Mouse (Mus musculus) intestine, embryonic 14.5 days (tissue): ENCODE results near the gene Snrpa. TPM values are rescaled to one million over a fixed set of nuclear protein-coding genes. Genes with fewer than 3 reads are reported as not detected.

ENCODE experiments used
- ATAC-seq: fragments of 200-750 bp; cut with Nextera tagmentation; replicated peaks from 2 replicates; pipeline ENCODE4 v1.8.0; 2017; ENCODE audit warnings: low read depth, moderate number of reproducible peaks, moderate TSS enrichment, moderate library complexity; ENCODE audit not compliant: low FRiP score, low TSS enrichment
- DNase-seq: peaks from one replicate; pipeline ENCODE4 v3.0.0-alpha.2; 2018; ENCODE audit warnings: low spot score
- H3K27ac ChIP-seq: fragments of 300-500 bp; sonication (generic); 2 replicates; pipeline ENCODE4 v1.5.1; 2014; ENCODE audit warnings: low read depth, mild to moderate bottlenecking, control low read depth
- H3K27me3 ChIP-seq: fragments of 300-500 bp; sonication (generic); replicated peaks from 2 replicates; pipeline ENCODE4 v1.6.1; 2014; ENCODE audit warnings: low read length, control low read depth; ENCODE audit not compliant: control insufficient read depth, insufficient read depth
- H3K36me3 ChIP-seq: fragments of 300-500 bp; sonication (generic); 2 replicates; pipeline ENCODE4 v1.6.1; 2014; ENCODE audit warnings: low read length, control low read depth; ENCODE audit not compliant: control insufficient read depth, insufficient read depth
- H3K4me1 ChIP-seq: fragments of 300-500 bp; sonication (generic); replicated peaks from 2 replicates; pipeline ENCODE4 v1.6.1; 2014; ENCODE audit warnings: low read length, control low read depth, mixed read lengths; ENCODE audit not compliant: control insufficient read depth, insufficient read depth
- H3K4me2 ChIP-seq: fragments of 300-500 bp; sonication (generic); 2 replicates; pipeline ENCODE4 v1.6.1; 2014; ENCODE audit warnings: low read length
- H3K4me3 ChIP-seq: fragments of 300-500 bp; sonication (generic); 2 replicates; pipeline ENCODE4 v1.5.1; 2014; ENCODE audit warnings: low read depth, low read length, control low read depth, mixed read lengths
- H3K9ac ChIP-seq: fragments of 300-500 bp; sonication (generic); 2 replicates; pipeline ENCODE4 v1.6.1; 2014; ENCODE audit warnings: mild to moderate bottlenecking, low read length
- H3K9me3 ChIP-seq: fragments of 300-500 bp; sonication (generic); 2 replicates; pipeline ENCODE4 v1.6.1; 2016; ENCODE audit warnings: low read length, control low read depth; ENCODE audit not compliant: control insufficient read depth
- WGBS: fragments of 180-500 bp; shearing (Covaris S2); extraction: QIAGEN DNeasy Blood & Tissue Kit; methylation state at CpG from one replicate; pipeline ENCODE4 v1.1.7; 2014; 5-methylcytosine and 5-hydroxymethylcytosine counted together
- polyA plus RNA-seq: library from polyadenylated mRNA; unstranded; fragments of >200 nt; fragmentation: Nextera tagmentation; extraction: Ambion mirVana; gene quantifications from 2 replicates; pipeline ENCODE4 v1.2.1, GENCODE M21; 2014

Gene Snrpa
- polyA plus RNA-seq, 1 experiment from 2014 or later = 283 TPM

DNA sequence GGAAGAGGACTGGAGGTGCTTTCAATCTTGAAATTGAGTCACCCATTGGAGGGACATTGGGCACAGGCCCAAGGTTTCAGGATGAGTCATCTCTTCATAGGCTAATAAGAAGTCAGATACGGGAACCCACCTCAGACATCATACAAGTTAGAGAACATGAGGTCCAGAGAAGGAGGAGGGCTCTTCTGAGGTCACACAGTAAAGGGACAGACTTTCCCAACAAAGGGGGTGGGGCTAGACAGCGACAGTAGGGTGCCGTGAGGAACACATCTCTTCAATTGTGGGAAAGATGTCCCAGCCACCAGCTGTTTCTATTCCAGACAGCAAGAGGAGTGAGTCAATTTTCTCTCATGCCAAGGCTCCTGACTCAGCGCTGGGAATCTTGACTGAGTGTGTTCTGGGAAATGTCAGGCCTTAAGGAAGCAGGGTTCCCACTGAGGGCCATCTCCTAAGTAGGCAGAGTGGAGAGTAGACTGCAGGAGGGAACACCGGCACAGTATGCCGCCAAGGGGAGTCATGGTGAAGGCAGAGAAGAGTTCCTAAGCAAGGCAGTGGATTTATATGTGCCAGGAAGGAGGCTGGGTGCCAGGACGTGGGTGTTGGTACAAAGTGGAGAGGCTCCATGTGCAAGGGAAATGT is 35.7 kb upstream of the Snrpa start:
- Histone ChIP-seq H3K4me2 (no peak overlapping the region), H3K36me3 (no peaks in the 10 kb centered on the region), H3K27ac (0 out of 2 replicates have a peak overlapping the region, but pooled peaks have one; percentile 22), H3K4me3 (no peak overlapping the region), H3K9me3 (no peaks in the 10 kb centered on the region), H3K9ac (no peak overlapping the region), H3K4me1 (peaks cover 22% of the 10 kb centered on the region), H3K27me3 (no peaks in the 10 kb centered on the region)
- ATAC-seq = no peak
- 57% methylated on average over 7 of the region's 7 CpGs for WGBS
- DNase-seq = no peak

DNA sequence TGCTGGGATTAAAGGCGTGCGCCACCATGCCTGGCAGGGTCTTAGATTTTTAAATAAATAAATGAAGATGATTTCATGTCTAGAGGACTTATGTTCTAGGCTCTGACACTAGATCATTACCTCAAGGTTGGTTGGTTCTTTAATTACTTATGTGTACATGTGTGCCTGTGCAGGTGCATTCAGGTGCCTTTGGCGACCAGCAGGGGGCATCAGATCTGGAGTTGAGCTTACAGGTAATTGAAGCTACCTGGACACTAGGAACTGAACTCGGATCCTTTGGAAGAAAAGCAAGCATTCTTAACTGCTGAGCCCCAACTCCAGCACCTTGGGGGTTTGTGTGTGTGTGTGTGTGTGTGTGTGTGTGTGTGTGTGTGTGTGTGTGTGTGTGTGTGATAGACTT is 34.7 kb upstream of the Snrpa start:
- H3K9ac ChIP-seq = no peak overlapping the region
- H3K27me3 ChIP-seq = no peaks in the 10 kb centered on the region
- no peaks in the 10 kb centered on the region for H3K36me3 ChIP-seq
- H3K4me3 ChIP-seq = no peak overlapping the region
- no peak overlapping the region for H3K27ac ChIP-seq
- no peaks in the 10 kb centered on the region for H3K9me3 ChIP-seq
- no peak overlapping the region for H3K4me2 ChIP-seq
- no peak for DNase-seq
- WGBS = 70% methylated on average over 4 of the region's 4 CpGs
- H3K4me1 ChIP-seq = peaks cover 32% of the 10 kb centered on the region
- no peak for ATAC-seq

DNA sequence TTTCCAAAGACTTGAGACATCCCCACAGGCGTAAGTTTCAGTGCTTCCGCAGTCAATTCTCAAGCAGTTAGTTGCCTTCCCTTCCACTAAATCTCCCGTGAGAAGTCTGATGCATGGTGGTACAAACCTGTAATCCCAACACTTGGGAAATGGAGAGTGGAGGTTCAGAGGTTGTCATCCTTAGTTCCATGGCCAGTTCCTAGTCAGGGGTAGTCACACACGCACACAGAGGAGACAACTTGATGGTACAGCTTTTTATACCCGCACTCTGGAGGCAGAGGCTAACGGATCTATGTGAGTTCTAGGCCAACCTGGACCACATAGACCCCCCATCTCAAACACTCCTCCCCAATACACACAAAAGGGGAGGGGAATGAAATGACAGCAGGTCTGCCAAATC is 32.8 kb upstream of the Snrpa start:
- H3K4me1 ChIP-seq = peaks cover 48% of the 10 kb centered on the region
- H3K27ac ChIP-seq = peak overlapping the region; percentile 85
- H3K27me3 ChIP-seq = no peaks in the 10 kb centered on the region
- ATAC-seq (no peak), DNase-seq (no peak)
- H3K4me3 ChIP-seq = peak overlapping the region; percentile 84
- peak overlapping the region; percentile 77 for H3K4me2 ChIP-seq
- no peaks in the 10 kb centered on the region for H3K36me3 ChIP-seq
- H3K9ac ChIP-seq = peak overlapping the region; percentile 85
- H3K9me3 ChIP-seq = no peaks in the 10 kb centered on the region
- WGBS = 13% methylated on average over 6 of the region's 6 CpGs

DNA sequence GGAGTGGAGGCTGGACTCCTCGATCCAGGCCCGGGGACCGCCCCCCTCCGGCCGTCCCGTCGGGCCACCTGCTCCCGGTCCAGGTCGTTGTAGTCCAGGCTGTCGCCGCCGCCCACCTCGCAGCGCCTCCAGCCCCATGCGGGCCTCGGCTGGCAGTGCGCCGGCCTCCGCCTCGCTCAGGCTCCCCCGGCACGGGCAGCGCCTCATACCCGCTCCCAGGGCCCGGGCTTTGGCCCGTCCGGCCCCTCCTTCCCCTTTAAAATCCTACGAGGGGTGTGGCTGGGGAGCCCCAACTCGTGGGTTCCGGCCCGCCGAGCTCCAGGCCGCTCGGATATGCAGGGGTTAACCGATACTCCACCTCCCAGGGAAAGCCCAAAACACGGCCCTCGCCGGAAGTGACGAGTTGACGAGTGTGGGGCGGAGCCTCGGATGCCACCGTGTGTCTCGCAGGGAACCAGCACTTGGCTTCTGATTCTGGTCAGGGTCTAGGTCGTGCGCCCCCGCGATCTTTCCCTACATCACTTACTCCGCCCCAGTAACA is 32.3 kb upstream of the Snrpa start, which contains the start of gene Itpkc:
Itpkc (minus strand) TSS at position 381 of the 541 bp plus-strand sequence.
- peak within 1 kb of the TSS; percentile 84 for H3K4me3 ChIP-seq
- H3K4me1 ChIP-seq = peaks cover 44% of the 10 kb centered on the region
- under 1% methylated on average over 49 of the region's 49 CpGs for WGBS
- peak within 1 kb of the TSS; percentile 85 for H3K27ac ChIP-seq
- peak within 1 kb of the TSS; percentile 85 for H3K9ac ChIP-seq
- H3K36me3 ChIP-seq = no peaks in the 10 kb centered on the region
- H3K4me2 ChIP-seq = peak within 1 kb of the TSS; percentile 77
- no peaks in the 10 kb centered on the region for H3K27me3 ChIP-seq
- ATAC-seq (peak; percentile 76), DNase-seq (peak; percentile 96)
- H3K9me3 ChIP-seq = no peaks in the 10 kb centered on the region

- H3K27me3 ChIP-seq = no peaks in the 10 kb centered on the region
- H3K4me1 ChIP-seq = peaks cover 46% of the 10 kb centered on the region
- H3K27ac ChIP-seq = peak overlapping the region; percentile 85
- ATAC-seq = 0 out of 2 replicates have a peak, but pooled peaks have one; percentile 0
- peak overlapping the region; percentile 85 for H3K9ac ChIP-seq
- H3K4me3 ChIP-seq = peak overlapping the region; percentile 84
- 3% methylated on average over 10 of the region's 10 CpGs for WGBS
- H3K9me3 ChIP-seq = no peaks in the 10 kb centered on the region
- no peak for DNase-seq
- H3K36me3 ChIP-seq = no peaks in the 10 kb centered on the region
- H3K4me2 ChIP-seq = peak overlapping the region; percentile 77
Measured at GRCm38 (mm10) chr7:27227676-27228075, 31.6 kb upstream of the Snrpa start.

- peak overlapping the region; percentile 84 for H3K4me3 ChIP-seq
- peaks cover 46% of the 10 kb centered on the region for H3K4me1 ChIP-seq
- H3K36me3 ChIP-seq = no peaks in the 10 kb centered on the region
- H3K9me3 ChIP-seq = no peaks in the 10 kb centered on the region
- DNase-seq (no peak), ATAC-seq (no peak)
- H3K9ac ChIP-seq = peak overlapping the region; percentile 85
- WGBS = 21% methylated on average over 9 of the region's 9 CpGs
- peak overlapping the region; percentile 77 for H3K4me2 ChIP-seq
- H3K27ac ChIP-seq = no peak overlapping the region
- H3K27me3 ChIP-seq = no peaks in the 10 kb centered on the region
Measured at GRCm38 (mm10) chr7:27227276-27227675, 31.2 kb upstream of the Snrpa start.

- WGBS = 58% methylated on average over 11 of the region's 11 CpGs
- Histone ChIP-seq H3K36me3 (peaks cover 10% of the 10 kb centered on the region), H3K27ac (peak overlapping the region; percentile 64), H3K4me3 (peak overlapping the region; percentile 84), H3K27me3 (no peaks in the 10 kb centered on the region), H3K4me2 (peak overlapping the region; percentile 77), H3K4me1 (peaks cover 41% of the 10 kb centered on the region), H3K9ac (peak overlapping the region; percentile 30; the same call in 1 of the 2 replicates), H3K9me3 (no peaks in the 10 kb centered on the region)
- ATAC-seq = peak; percentile 52
- DNase-seq = peak; percentile 77
Measured at GRCm38 (mm10) chr7:27224877-27225575, 29.0 kb upstream of the Snrpa start.

DNA sequence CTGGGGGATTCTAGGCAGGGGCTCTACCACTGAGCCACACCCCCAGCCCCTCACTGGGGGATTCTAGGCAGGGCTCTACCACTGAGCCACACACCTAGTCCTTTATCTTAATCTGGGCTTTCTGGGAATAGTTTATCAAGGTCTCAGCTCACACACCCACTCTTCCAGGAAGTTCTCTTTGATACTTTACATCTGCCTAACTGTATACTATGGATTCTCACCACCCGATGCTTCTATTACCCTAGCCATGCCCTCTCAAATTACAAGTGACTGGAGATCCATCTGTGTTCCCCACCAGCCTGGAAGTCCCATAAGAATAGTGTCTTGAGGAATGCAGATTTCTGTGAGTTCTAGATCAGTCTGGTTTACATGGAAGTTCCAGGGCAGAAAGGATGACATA is 26.5 kb upstream of the Snrpa start:
- H3K9me3 ChIP-seq = no peaks in the 10 kb centered on the region
- H3K4me2 ChIP-seq = no peak overlapping the region
- H3K27me3 ChIP-seq = no peaks in the 10 kb centered on the region
- WGBS = 72% methylated on average over 1 of the region's 1 CpGs
- no peak overlapping the region for H3K4me3 ChIP-seq
- ATAC-seq (no peak), DNase-seq (no peak)
- H3K27ac ChIP-seq = no peak overlapping the region
- peaks cover 30% of the 10 kb centered on the region for H3K36me3 ChIP-seq
- no peak overlapping the region for H3K9ac ChIP-seq
- H3K4me1 ChIP-seq = peaks cover 37% of the 10 kb centered on the region
